Mouse (Mus musculus) hindbrain, embryonic 15.5 days (tissue): Measurements from ENCODE around the gene Vegfc. TPM values are rescaled to one million over a fixed set of nuclear protein-coding genes. Genes with fewer than 3 reads are reported as not detected.
A peak's percentile ranks its signal among the peaks of the same experiment; 100 is the strongest.

ENCODE experiments used
- ATAC-seq: fragments of 200-750 bp; cut with Nextera tagmentation; 2 replicates; pipeline ENCODE4 v1.8.0; 2017; ENCODE audit warnings: low read depth, moderate number of reproducible peaks, moderate TSS enrichment; ENCODE audit not compliant: low FRiP score
- H3K27ac ChIP-seq: fragments of 300-500 bp; sonication (generic); replicated peaks from 2 replicates; pipeline ENCODE4 v1.5.1; 2015; ENCODE audit warnings: mild to moderate bottlenecking, inconsistent platforms
- H3K27me3 ChIP-seq: fragments of 300-500 bp; sonication (generic); 2 replicates; pipeline ENCODE4 v1.6.1; 2015; ENCODE audit warnings: control low read depth, inconsistent platforms
- H3K36me3 ChIP-seq: fragments of 300-500 bp; sonication (generic); 2 replicates; pipeline ENCODE4 v1.6.1; 2015; ENCODE audit warnings: control low read depth, inconsistent platforms
- H3K4me1 ChIP-seq: fragments of 300-500 bp; sonication (generic); replicated peaks from 2 replicates; pipeline ENCODE4 v1.6.1; 2015; ENCODE audit warnings: control low read depth, inconsistent platforms
- H3K4me2 ChIP-seq: fragments of 300-500 bp; sonication (generic); 2 replicates; pipeline ENCODE4 v1.6.1; 2015; ENCODE audit warnings: moderate library complexity, mild to moderate bottlenecking, inconsistent platforms
- H3K4me3 ChIP-seq: fragments of 300-500 bp; sonication (generic); 2 replicates; pipeline ENCODE4 v1.5.1; 2015; ENCODE audit warnings: mild to moderate bottlenecking, inconsistent platforms
- H3K9ac ChIP-seq: fragments of 300-500 bp; sonication (generic); 2 replicates; pipeline ENCODE4 v1.6.1; 2015; ENCODE audit warnings: inconsistent platforms
- H3K9me3 ChIP-seq: fragments of 300-500 bp; sonication (generic); 2 replicates; pipeline ENCODE4 v1.6.1; 2016; ENCODE audit warnings: control low read depth, inconsistent platforms
- WGBS: fragments of 180-500 bp; shearing (Covaris S2); methylation state at CpG from one replicate; pipeline ENCODE4 v1.1.7; 2015; 5-methylcytosine and 5-hydroxymethylcytosine counted together
- polyA plus RNA-seq: library from polyadenylated mRNA; unstranded; fragments of >200 nt; fragmentation: Nextera tagmentation; extraction: Ambion mirVana; gene quantifications from 2 replicates; pipeline ENCODE4 v1.2.1, GENCODE M21; 2015

Gene Vegfc
- polyA plus RNA-seq = 5.1 and 5.7 TPM in 2 replicates

DNA sequence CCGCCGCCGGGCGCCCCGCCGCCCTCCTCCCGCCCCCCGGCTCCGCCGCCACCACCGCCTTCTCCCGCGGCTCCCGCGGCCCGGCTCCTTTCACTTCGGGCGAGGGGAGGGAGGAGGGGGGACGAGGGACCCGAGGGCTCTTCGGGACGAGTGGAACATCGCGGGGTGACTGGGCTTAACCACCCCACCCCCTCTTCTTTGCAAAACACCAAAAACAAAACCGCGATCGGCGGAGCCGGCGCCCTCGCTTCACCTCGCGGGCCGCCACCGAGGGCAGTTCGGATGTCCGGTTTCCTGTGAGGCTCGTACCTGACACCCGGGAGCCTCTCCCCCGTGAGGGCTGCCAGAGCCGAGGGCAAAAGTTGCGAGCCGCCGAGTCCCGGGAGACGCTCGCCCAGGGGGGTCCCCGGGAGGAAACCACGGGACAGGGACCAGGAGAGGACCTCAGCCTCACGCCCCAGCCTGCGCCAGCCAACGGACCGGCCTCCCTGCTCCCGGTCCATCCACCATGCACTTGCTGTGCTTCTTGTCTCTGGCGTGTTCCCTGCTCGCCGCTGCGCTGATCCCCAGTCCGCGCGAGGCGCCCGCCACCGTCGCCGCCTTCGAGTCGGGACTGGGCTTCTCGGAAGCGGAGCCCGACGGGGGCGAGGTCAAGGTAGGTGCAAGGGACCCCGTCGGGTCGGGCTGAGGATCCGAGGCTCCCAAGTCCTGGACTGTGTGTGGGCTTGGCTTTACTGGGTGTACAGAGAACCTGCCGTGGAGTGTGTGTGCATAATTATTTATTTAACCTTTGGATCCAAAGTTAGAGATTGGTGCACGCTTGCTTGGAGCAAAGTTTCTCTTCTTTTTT, at the start of gene Vegfc:
Vegfc (plus strand) TSS at position 336 of the 850 bp plus-strand sequence.
- Histone ChIP-seq H3K27ac (peak within 1 kb of the TSS; percentile 67), H3K27me3 (no peaks in the 10 kb centered on the region), H3K36me3 (no peaks in the 10 kb centered on the region), H3K4me1 (peaks cover 6% of the 10 kb centered on the region), H3K4me3 (peak within 1 kb of the TSS; percentile 60), H3K4me2 (peak within 1 kb of the TSS; percentile 80), H3K9ac (peak within 1 kb of the TSS; percentile 69), H3K9me3 (no peaks in the 10 kb centered on the region)
- WGBS = under 1% methylated on average over 58 of the region's 79 CpGs
- ATAC-seq = peak; percentile 87

GRCm38 (mm10) chr8:54034584-54034983, 42.8 kb upstream of the Vegfc start:
- 80% methylated on average over 1 of the region's 1 CpGs for WGBS
- H3K36me3 ChIP-seq = no peaks in the 10 kb centered on the region
- ATAC-seq = no peak
- no peak overlapping the region for H3K4me3 ChIP-seq
- H3K4me2 ChIP-seq = no peak overlapping the region
- H3K27me3 ChIP-seq = no peaks in the 10 kb centered on the region
- H3K27ac ChIP-seq = no peak overlapping the region
- H3K9me3 ChIP-seq = no peaks in the 10 kb centered on the region
- no peak overlapping the region for H3K9ac ChIP-seq
- no peaks in the 10 kb centered on the region for H3K4me1 ChIP-seq

GRCm38 (mm10) chr8:54042601-54043000, 34.8 kb upstream of the Vegfc start:
- H3K27ac ChIP-seq = no peak overlapping the region
- ATAC-seq = no peak
- no peaks in the 10 kb centered on the region for H3K27me3 ChIP-seq
- H3K36me3 ChIP-seq = no peaks in the 10 kb centered on the region
- no peaks in the 10 kb centered on the region for H3K9me3 ChIP-seq
- H3K4me3 ChIP-seq = no peak overlapping the region
- no peak overlapping the region for H3K4me2 ChIP-seq
- 36% methylated on average over 1 of the region's 1 CpGs for WGBS
- H3K4me1 ChIP-seq = no peaks in the 10 kb centered on the region
- H3K9ac ChIP-seq = no peak overlapping the region

- ATAC-seq = no peak
- Histone ChIP-seq H3K27me3 (no peaks in the 10 kb centered on the region), H3K4me3 (no peak overlapping the region)
These were observed 33.9 kb upstream of the Vegfc start for GRCm38 (mm10) chr8:54043468-54043867.

GRCm38 (mm10) chr8:54053210-54053609, 24.2 kb upstream of the Vegfc start:
- 13% methylated on average over 1 of the region's 1 CpGs for WGBS
- no peaks in the 10 kb centered on the region for H3K27me3 ChIP-seq
- H3K27ac ChIP-seq = no peak overlapping the region
- no peaks in the 10 kb centered on the region for H3K36me3 ChIP-seq
- H3K4me3 ChIP-seq = no peak overlapping the region
- H3K9me3 ChIP-seq = no peaks in the 10 kb centered on the region
- H3K4me1 ChIP-seq = peaks cover 3% of the 10 kb centered on the region; the same call in 1 of the 2 replicates
- no peak overlapping the region for H3K4me2 ChIP-seq
- H3K9ac ChIP-seq = no peak overlapping the region
- no peak for ATAC-seq

More at GRCm38 (mm10) chr8:54043468-54043867, 33.9 kb upstream of the Vegfc start:
- 85% methylated on average over 1 of the region's 1 CpGs for WGBS
- no peak overlapping the region for H3K4me2 ChIP-seq
- no peak overlapping the region for H3K27ac ChIP-seq
- H3K9me3 ChIP-seq = no peaks in the 10 kb centered on the region
- no peaks in the 10 kb centered on the region for H3K4me1 ChIP-seq
- no peaks in the 10 kb centered on the region for H3K36me3 ChIP-seq
- no peak overlapping the region for H3K9ac ChIP-seq

GRCm38 (mm10) chr8:54065492-54065891, 11.9 kb upstream of the Vegfc start:
- Histone ChIP-seq H3K9me3 (no peaks in the 10 kb centered on the region), H3K4me2 (no peak overlapping the region), H3K4me1 (no peaks in the 10 kb centered on the region), H3K9ac (no peak overlapping the region), H3K36me3 (no peaks in the 10 kb centered on the region), H3K27ac (no peak overlapping the region), H3K27me3 (no peaks in the 10 kb centered on the region), H3K4me3 (no peak overlapping the region)
- ATAC-seq = no peak
- 68% methylated on average over 4 of the region's 4 CpGs for WGBS

DNA sequence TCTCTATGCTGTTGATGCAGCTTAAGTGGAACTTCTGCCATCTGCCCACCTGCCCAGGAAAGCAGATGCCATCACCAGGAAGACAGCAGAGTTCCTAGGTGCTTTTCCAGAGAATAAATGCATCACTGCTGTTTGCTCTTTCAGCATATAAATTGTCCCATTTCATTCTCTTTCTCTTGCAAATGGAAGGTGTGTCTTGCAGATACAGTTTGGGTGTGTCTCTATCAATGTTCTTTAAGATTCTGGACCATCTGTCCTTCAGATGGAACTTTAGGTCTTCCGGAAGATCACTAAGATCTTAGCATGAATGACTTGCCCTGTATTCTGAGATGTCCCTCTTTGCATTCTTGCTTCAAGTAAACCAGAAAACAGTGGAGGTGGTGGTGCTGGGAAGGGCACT, 1.1 kb upstream of the Vegfc start:
- 48% methylated on average over 1 of the region's 1 CpGs for WGBS
- Histone ChIP-seq H3K9me3 (no peaks in the 10 kb centered on the region), H3K4me2 (peak overlapping the region; percentile 80), H3K4me3 (peak overlapping the region; percentile 60), H3K36me3 (no peaks in the 10 kb centered on the region), H3K27ac (no peak overlapping the region), H3K4me1 (peaks cover 6% of the 10 kb centered on the region), H3K27me3 (no peaks in the 10 kb centered on the region), H3K9ac (no peak overlapping the region)
- ATAC-seq = no peak; the same call in 1 of the 2 replicates

DNA sequence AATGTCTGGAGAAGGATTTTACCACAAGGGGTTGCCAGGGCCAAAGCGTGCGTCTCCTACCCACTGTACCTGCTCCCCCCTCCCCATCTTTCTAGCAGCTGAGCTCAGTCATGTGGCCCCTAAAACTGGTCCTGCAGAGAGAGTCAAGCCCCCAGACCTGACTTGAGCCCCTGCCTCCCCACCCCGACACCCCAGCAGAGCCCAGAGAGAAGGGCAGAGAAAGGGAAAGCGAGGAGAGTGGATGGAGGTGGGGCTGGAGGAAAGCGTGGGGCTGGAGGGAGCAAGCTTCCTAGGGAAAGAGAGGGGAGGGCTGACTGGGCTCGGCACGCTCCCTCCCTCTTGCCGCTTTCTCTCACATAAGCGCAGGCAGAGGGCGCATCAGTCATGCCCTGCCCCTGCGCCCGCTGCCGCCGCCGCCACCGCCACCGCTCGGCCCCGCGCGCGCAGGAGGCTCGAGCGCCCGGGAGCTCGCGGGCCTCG, 575 bp upstream of the Vegfc start:
- peak overlapping the region; percentile 67 for H3K27ac ChIP-seq
- no peaks in the 10 kb centered on the region for H3K36me3 ChIP-seq
- peak overlapping the region; percentile 80 for H3K4me2 ChIP-seq
- WGBS = 0% methylated on average over 11 of the region's 28 CpGs
- peak; percentile 94 for ATAC-seq
- peaks cover 6% of the 10 kb centered on the region for H3K4me1 ChIP-seq
- H3K9me3 ChIP-seq = no peaks in the 10 kb centered on the region
- H3K4me3 ChIP-seq = peak overlapping the region; percentile 60
- peak overlapping the region; percentile 69 for H3K9ac ChIP-seq
- H3K27me3 ChIP-seq = no peaks in the 10 kb centered on the region

- Histone ChIP-seq H3K36me3 (no peaks in the 10 kb centered on the region), H3K9me3 (no peaks in the 10 kb centered on the region), H3K4me1 (peaks cover 6% of the 10 kb centered on the region), H3K4me2 (peak overlapping the region; percentile 80), H3K27me3 (no peaks in the 10 kb centered on the region), H3K4me3 (peak overlapping the region; percentile 60), H3K9ac (no peak overlapping the region), H3K27ac (no peak overlapping the region)
- WGBS = 9% methylated on average over 1 of the region's 1 CpGs
- no peak for ATAC-seq
These were observed 675 bp downstream of the Vegfc start for GRCm38 (mm10) chr8:54078121-54078440.

DNA sequence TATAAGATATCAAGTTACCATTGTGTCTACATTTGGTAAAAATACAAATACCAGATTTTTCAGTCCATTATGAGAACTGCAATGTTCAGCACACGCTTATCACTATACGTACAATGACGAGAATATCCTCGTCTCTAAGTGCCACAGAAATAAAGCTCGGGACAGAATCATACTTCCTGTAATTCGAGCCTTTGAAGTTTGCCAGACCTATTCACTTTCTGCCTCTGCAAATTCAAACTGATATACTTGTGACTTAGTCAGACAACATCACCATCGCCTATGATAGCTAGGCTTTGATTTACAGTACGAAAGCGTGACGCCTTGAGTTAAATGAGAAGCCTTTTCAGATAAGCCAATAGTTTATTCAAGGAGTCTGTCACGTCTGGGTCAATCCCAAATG, 1.6 kb downstream of the Vegfc start:
- peak overlapping the region; percentile 26 for H3K4me2 ChIP-seq
- H3K9ac ChIP-seq = no peak overlapping the region
- 55% methylated on average over 11 of the region's 11 CpGs for WGBS
- H3K27ac ChIP-seq = no peak overlapping the region
- H3K36me3 ChIP-seq = no peaks in the 10 kb centered on the region
- no peak overlapping the region; the same call in 1 of the 2 replicates for H3K4me3 ChIP-seq
- peaks cover 6% of the 10 kb centered on the region for H3K4me1 ChIP-seq
- H3K9me3 ChIP-seq = no peaks in the 10 kb centered on the region
- no peak for ATAC-seq
- H3K27me3 ChIP-seq = no peaks in the 10 kb centered on the region

DNA sequence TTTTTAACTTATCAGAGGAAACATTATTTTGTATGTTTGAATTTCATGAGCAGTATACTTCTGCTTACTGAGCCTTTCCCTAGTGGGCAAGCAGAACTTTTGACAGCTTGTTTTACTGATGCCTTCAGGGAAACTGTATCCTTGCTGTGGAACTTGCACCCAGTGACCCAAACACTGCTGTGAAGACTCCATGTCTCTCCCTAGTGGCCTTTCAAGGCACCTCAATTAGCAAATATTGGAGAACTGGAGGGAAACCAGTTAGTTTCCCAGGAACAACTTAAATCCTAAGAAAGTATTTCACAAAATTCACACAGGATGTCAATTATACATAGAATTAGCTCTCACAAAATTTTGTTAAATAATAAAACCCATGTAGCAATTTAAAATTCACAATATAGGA, 2.2 kb downstream of the Vegfc start:
- Histone ChIP-seq H3K9me3 (no peaks in the 10 kb centered on the region), H3K4me1 (peaks cover 6% of the 10 kb centered on the region), H3K9ac (no peak overlapping the region), H3K27me3 (no peaks in the 10 kb centered on the region), H3K4me2 (no peak overlapping the region), H3K36me3 (no peaks in the 10 kb centered on the region), H3K27ac (no peak overlapping the region), H3K4me3 (no peak overlapping the region)
- ATAC-seq = no peak

GRCm38 (mm10) chr8:54085896-54086295, 8.5 kb downstream of the Vegfc start:
- Histone ChIP-seq H3K27ac (no peak overlapping the region), H3K4me1 (no peaks in the 10 kb centered on the region), H3K4me2 (no peak overlapping the region), H3K27me3 (no peaks in the 10 kb centered on the region), H3K36me3 (no peaks in the 10 kb centered on the region), H3K9me3 (no peaks in the 10 kb centered on the region), H3K9ac (no peak overlapping the region), H3K4me3 (no peak overlapping the region)
- WGBS = 88% methylated on average over 6 of the region's 6 CpGs
- ATAC-seq = no peak
